Mouse (Mus musculus): ENCODE data around the gene Eftud2. TPM values are rescaled to one million over a fixed set of nuclear protein-coding genes. Genes with fewer than 3 reads are reported as not detected.

Eftud2 gene
- total RNA-seq, 2 experiments from 2014 or later = 135 to 138 TPM

DNA sequence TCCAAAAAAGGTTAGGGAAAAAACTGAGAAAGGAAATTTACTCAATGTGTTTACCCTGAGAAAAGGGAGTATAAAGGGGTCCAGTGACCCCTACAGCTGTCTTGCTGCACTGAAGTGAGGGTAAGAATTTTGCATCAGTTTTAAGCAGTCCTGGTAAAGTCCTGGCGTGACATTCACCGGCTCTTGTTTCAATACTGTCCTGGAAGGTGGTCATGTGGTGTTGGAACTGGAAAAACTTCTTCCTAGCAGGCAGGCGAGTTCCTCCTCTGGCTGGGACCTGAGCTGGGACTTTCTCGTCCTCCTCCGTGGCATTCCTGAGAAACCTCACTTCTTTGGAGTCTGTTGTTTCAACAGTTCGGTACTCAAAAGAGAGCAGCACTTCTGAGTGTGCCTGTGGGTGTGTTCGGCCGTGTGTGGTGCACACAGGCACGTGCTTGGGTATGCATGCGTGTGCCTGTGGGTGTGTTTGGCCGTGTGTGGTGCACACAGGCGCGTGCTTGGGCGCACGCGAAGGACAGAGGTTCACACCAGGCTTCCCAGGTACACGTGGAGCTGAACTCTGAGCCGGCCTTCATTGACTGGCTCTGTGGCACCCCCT, 48.0 kb downstream of the Eftud2 start:
- DNase-seq (ENCODE audit: extremely low spot score in 1 of 2, low spot score in 2 of 2) = no peak
- TF ChIP-seq CTCF (IDR thresholded peaks at IDR 0.05) = no peak; the same call in 1 of the 2 replicates
- Histone ChIP-seq H3K27ac (no peak overlapping the region), H3K4me3 (no peak overlapping the region)
- intact Hi-C loops (cut with DNase I) = no loop called here

DNA sequence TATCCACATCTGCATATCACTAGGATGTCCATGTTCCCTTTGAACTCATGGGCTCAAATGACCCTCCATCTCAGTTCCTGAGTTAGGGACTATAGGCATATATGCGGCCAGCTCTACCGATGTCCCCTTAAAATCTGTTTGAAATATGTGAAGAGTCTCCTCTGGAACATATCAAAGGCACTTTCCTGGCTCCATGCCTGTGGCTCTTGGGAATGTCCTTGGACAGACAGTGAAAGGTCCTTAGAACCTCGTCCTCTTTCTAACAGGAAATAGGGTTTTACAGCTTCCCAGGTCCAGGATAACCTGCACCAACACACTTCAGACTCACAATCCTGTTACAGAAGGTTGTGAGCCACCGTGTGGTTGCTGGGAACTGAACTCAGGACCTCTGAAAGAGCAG, 50.5 kb downstream of the Eftud2 start:
- no peak for DNase-seq (ENCODE audit: extremely low spot score in 1 of 2, low spot score in 2 of 2)
- intact Hi-C loops (cut with DNase I) = no loop called here
- Histone ChIP-seq H3K4me3 (no peak overlapping the region), H3K27ac (no peak overlapping the region)
- no peak for TF ChIP-seq CTCF (IDR thresholded peaks at IDR 0.05)

DNA sequence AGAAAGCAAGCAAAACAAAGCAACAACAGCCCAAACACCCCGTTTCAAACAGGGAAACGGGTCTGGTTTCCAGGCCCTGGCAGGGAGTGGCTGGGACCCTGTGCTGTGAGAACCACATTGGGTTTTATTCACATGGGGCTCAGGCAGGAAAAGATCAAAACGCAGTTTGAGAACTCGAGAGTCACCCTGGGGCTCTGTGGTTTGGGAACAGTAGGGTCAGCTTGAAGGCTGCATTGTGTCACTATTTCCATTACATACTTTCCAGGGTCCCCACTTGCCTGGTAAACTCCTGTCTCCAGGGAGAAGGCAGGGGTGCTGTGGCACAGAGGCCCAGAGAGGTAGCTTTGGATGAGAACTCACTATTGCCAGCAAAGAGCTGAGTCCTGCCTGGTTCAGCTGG, 53.7 kb downstream of the Eftud2 start:
- intact Hi-C loops (cut with DNase I) = no loop called here
- H3K4me3 ChIP-seq = no peak overlapping the region
- no peak overlapping the region for H3K27ac ChIP-seq
- TF ChIP-seq CTCF (IDR thresholded peaks at IDR 0.05) = no peak
- no peak for DNase-seq (ENCODE audit: extremely low spot score in 1 of 2, low spot score in 2 of 2)

DNA sequence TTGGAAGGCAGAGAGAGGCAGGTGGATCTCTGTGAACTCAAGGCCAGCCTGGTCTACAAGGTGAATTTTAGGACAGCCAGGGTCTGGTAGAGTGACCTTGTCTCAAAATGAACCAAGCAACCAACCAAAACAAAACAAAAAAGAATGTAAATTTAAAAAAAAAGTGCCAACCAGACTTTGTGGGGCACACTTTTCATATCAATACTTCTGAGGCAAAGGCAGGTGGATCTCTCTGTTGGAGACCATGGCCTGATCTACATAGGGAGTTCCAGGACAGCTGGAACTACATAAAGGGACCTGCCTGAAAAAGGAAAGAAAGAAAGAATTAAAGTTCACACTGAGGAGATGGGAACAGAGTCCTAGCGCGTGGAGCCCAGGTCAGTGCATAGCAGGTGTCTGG, 54.3 kb downstream of the Eftud2 start:
- no peak for TF ChIP-seq CTCF (IDR thresholded peaks at IDR 0.05)
- H3K27ac ChIP-seq = no peak overlapping the region
- intact Hi-C loops (cut with DNase I) = no loop called here
- no peak overlapping the region for H3K4me3 ChIP-seq
- no peak for DNase-seq (ENCODE audit: extremely low spot score in 1 of 2, low spot score in 2 of 2)

DNA sequence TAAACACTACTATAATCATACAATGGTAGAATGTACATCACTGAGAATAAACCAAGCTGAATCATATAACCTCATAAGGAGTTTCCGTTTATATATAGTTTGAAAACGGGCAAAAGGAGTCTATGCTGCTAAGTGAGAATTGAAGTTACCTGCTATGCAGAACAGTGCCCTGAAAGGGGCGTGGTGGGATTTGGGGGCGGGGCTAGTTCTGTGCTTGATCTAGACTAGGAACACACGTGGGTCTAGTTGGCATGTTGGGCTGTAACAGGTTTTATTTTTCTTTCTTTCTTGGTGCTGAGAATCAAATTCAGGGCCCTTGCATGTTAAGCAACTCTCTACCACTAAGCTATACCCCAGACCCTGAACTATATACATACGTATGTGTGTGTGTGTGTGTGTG, 59.6 kb downstream of the Eftud2 start:
- Histone ChIP-seq H3K27ac (no peak overlapping the region), H3K4me3 (no peak overlapping the region)
- no peak for DNase-seq (ENCODE audit: extremely low spot score in 1 of 2, low spot score in 2 of 2)
- TF ChIP-seq CTCF (IDR thresholded peaks at IDR 0.05) = no peak
- intact Hi-C loops (cut with DNase I) = no loop called here

DNA sequence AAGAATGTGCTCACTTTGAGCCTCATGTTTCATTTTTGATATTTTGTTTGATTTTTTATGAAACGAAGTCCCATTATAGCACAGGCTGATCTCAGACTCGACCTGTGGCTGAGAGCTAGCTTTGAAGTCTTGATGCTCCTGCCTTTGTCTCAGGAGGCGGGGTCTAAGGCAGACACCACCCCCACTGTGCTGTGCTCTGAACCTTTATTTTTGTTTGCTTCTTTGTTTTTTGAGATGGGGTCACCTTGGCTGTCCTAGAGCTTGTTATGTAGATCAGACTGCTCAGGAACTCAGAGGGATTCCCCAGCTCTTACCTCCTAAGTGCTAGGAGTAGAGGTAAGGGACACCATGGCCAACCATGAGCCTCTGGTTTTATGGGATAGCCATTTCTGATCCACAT, 60.4 kb downstream of the Eftud2 start:
- Histone ChIP-seq H3K4me3 (no peak overlapping the region), H3K27ac (no peak overlapping the region)
- TF ChIP-seq CTCF (IDR thresholded peaks at IDR 0.05) = no peak
- no peak for DNase-seq (ENCODE audit: extremely low spot score in 1 of 2, low spot score in 2 of 2)
- intact Hi-C loops (cut with DNase I) = no loop called here

DNA sequence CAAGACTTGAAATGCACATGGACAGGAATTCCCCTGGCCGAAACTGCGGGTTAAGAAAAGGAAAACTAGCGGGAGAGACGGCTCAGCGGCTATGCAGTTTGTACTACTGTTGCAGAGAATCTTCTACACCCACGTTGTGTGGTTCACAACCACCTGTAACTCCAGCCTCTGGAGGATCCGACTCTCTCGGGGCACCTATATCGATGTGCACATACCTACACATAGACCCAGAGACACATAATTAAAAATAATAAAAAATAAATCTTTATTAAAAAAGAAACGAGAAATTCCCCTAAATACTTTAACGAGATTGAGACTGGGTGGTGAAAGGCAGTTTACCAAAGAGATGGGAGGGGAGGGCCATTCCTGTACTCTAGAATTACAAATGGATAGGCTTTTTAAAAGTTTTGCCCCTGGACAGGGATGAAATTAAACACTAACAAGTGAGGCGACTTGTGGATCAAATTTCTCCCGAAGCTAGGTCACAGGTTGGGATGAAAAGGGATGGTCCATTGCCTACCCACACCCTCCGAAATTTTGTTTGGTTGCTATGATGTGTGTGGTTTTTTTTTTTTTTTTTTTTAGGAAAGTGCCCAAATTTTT, 60.9 kb downstream of the Eftud2 start:
- peak in 1 of 2 experiments; percentile 25 for DNase-seq (ENCODE audit: extremely low spot score in 1 of 2, low spot score in 2 of 2)
- Histone ChIP-seq H3K4me3 (peak overlapping the region; percentile 61; the same call in 1 of the 2 replicates), H3K27ac (no peak overlapping the region; the same call in 1 of the 2 replicates)
- no peak for TF ChIP-seq CTCF (IDR thresholded peaks at IDR 0.05)
- intact Hi-C loops (cut with DNase I) = loop anchor here (5.0 kb wide), 1 partner anchor 43 kb away; no protein-coding TSS in a partner anchor

DNA sequence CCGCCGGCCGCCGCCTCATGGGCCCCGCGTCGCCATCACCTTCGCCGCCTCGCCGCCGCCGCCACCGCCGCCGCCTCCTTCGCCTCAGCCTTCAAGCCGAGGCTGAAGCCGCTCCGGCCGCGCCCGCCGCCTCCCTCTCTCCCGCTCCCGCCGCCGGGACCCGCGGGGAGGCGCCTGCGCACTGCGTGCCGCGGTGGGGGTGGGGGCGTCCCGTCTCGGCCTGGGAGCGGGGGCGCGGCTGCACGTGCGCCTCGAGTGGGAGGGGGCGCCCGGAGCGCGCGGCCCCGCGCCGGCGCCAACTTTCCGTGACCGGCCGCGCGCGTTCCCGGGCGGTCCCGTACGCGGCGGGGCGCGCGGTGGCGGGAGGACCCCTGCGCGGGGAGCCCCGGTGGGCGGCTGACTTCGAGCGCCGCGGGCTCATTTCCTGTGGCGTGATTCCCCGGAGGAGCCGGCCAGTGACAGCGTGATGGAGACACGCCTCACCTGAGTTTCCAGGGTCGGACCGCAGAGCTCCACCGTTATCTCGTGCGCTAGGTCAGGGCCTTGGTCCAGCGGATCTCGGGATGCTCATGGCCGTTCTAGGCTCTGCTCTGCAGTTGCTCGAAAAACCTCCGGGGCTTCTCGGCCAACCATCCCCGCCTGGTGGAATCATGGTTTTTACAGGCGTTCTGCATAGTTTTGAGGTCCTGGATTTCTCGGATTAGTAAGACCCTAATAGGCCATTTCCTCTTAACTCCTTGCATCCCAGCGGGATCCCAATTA, 61.6 kb downstream of the Eftud2 start, which contains the start of gene Gjc1:
Gjc1 (minus strand) TSS at position 680 of the 762 bp plus-strand sequence.
- TF ChIP-seq CTCF (IDR thresholded peaks at IDR 0.05) = peak; percentile 12
- DNase-seq (ENCODE audit: extremely low spot score in 1 of 2, low spot score in 2 of 2) = peak; percentile 37 to 46
- intact Hi-C loops (cut with DNase I) = loop anchor here (5.0 kb wide), 1 partner anchor 42 kb away; no protein-coding TSS in a partner anchor
- H3K27ac ChIP-seq = peak within 1 kb of the TSS; percentile 47
- H3K4me3 ChIP-seq = peak within 1 kb of the TSS; percentile 61

DNA sequence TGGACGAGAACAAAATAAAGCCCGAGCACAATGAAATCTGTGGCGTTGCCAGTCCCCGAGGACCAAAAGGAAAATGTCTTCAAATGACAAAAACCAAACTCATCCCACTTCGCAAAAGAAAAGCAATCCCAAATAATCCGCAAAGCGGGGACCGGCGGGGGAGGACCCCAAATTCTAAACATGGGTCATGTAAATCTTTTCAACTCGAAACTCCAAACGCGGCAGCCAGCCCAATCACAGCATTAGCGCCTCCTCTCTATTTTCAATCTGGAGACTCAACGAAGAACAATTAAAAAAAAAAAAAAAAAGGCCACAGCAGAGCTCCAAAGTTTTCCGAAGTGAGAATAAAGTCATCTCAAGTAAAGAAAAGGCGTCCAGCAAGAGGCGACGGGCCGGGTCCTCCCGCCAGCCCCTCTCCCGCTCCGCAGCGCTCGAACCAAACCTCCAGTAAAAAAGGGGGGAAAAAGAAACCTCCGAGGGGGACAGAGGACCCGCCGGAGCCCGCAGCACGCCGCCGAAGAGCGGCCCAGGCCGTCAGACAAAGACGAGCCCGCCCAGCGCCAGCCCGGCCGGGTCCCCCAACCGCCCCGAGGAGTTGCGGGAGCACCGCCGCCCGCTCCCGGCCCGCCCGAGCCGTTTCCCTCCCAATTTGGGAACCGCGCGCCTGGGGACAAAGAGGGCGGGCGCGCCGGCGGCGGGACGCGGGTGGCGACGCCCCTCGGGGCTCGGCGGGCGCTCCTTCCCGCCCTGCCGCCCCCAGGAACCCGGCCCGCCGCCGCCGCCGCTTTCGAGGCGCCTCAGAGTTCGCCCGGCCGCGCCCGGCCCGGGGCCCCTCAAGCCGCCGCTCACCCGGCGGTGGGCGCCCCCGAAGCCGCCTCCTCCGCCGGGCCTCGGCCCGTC, 62.4 kb downstream of the Eftud2 start:
- no peak for DNase-seq (ENCODE audit: extremely low spot score in 1 of 2, low spot score in 2 of 2)
- intact Hi-C loops (cut with DNase I) = loop anchor here (5.0 kb wide), 1 partner anchor 41 kb away; no protein-coding TSS in a partner anchor
- Histone ChIP-seq H3K4me3 (peak overlapping the region; percentile 61), H3K27ac (peak overlapping the region; percentile 10)
- no peak for TF ChIP-seq CTCF (IDR thresholded peaks at IDR 0.05)

DNA sequence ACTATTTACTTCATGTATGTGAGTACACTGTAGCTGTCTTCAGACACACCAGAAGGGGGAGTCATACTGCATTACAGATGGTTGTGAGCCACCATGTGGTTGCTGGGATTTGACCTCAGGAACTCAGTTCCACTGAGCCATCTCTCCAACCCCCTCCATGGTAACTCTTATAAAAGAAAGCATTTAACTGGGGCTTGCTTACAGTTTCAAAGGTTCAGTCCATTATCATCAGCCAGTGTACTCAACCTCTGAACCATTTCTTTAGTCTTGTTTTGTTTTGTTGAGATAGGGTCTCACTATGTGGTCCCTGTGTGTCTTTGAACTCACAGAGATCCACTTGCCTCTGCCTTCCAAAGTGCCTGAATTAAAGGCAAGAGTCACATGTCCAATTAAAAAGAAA, 65.9 kb downstream of the Eftud2 start:
- TF ChIP-seq CTCF (IDR thresholded peaks at IDR 0.05) = no peak; the same call in 1 of the 2 replicates
- H3K4me3 ChIP-seq = no peak overlapping the region
- H3K27ac ChIP-seq = no peak overlapping the region
- intact Hi-C loops (cut with DNase I) = loop anchor here (5.0 kb wide), 1 partner anchor 38 kb away; no protein-coding TSS in a partner anchor
- no peak for DNase-seq (ENCODE audit: extremely low spot score in 1 of 2, low spot score in 2 of 2)
